Comparison of ENCODE assay signal across 8 mouse cellular contexts in the genomic region with DNA sequence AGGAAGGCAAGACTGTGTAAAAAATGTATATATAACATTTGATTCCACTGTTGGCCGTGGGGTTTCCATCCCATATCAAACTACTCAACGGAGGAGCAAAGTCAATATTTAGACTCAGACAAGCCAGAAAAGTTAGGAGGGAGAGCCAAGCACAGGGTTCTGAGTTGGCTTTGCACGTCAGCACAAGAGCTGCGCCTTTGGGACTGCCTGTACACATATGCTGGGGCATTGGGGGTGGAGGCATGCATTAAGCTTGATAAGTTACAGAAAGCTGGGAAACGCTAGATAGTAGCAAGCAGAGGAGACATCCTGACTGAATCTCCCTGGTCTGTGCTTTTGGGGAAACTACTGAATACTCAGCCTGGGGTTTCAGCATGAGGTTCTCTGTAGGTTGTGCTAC. TPM values are rescaled to one million over a fixed set of nuclear protein-coding genes. Genes with fewer than 3 reads are reported as not detected.
DNase-seq lines count a peak whose midpoint lies in the region; ATAC-seq and TF ChIP-seq lines count a peak whose summit lies in the region.

No protein-coding gene starts in this region.

- no peaks in the 10 kb centered on the region for H3K9me3 ChIP-seq in embryonic facial prominence, embryonic 12.5 days
- no peaks in the 10 kb centered on the region for H3K9me3 ChIP-seq in hindbrain, embryonic 14.5 days (ENCODE audit: control insufficient read depth, low read length)
- no peaks in the 10 kb centered on the region for H3K9me3 ChIP-seq in lung, postnatal 0 days (ENCODE audit: low read length)

- TF ChIP-seq EP300 in lung, postnatal 0 days (IDR thresholded peaks at IDR 0.05), result no peak

- DNase-seq in embryo, embryonic 11 days, result peak; percentile 30
- DNase-seq in embryo, embryonic 9.5 days (ENCODE audit: extremely low spot score), result no peak
- no peak for DNase-seq in hindbrain, embryonic 14.5 days (ENCODE audit: low spot score)
- peak; percentile 36 for DNase-seq in lung, postnatal 0 days (ENCODE audit: low spot score)
- no peak for DNase-seq in natural killer cell, adult 2 months (ENCODE audit: low spot score in 2 of 2)
- no peak for DNase-seq in retina, postnatal 1 day
- DNase-seq in spleen, postnatal 14 days (ENCODE audit: low spot score in 2 of 2), result no peak

- peak overlapping the region; percentile 78 for H3K4me3 ChIP-seq in embryonic facial prominence, embryonic 12.5 days
- H3K4me3 ChIP-seq in hindbrain, embryonic 14.5 days (replicated peaks; ENCODE audit: low read length), result peak overlapping the region; percentile 85
- H3K4me3 ChIP-seq in lung, postnatal 0 days (ENCODE audit: low read depth, low read length), result peak overlapping the region; percentile 78

- no peak for ATAC-seq in embryonic facial prominence, embryonic 12.5 days (ENCODE audit: insufficient number of reproducible peaks, insufficient read depth, low FRiP score, low TSS enrichment)
- ATAC-seq in hindbrain, embryonic 14.5 days (ENCODE audit: low FRiP score), result no peak
- ATAC-seq in lung, postnatal 0 days, result no peak

- peak overlapping the region; percentile 81 for H3K4me2 ChIP-seq in embryonic facial prominence, embryonic 12.5 days (replicated peaks)
- H3K4me2 ChIP-seq in hindbrain, embryonic 14.5 days (replicated peaks), result peak overlapping the region; percentile 93
- peak overlapping the region; percentile 96 for H3K4me2 ChIP-seq in lung, postnatal 0 days (replicated peaks; ENCODE audit: low read depth, low read length)

- no peak for TF ChIP-seq CTCF in lung, postnatal 0 days (IDR thresholded peaks at IDR 0.05)

- peak overlapping the region; percentile 96 for H3K9ac ChIP-seq in embryonic facial prominence, embryonic 12.5 days
- H3K9ac ChIP-seq in hindbrain, embryonic 14.5 days, result peak overlapping the region; percentile 97
- H3K9ac ChIP-seq in lung, postnatal 0 days (replicated peaks; ENCODE audit: low read depth), result peak overlapping the region; percentile 87

- H3K4me1 ChIP-seq in embryonic facial prominence, embryonic 12.5 days, result peaks cover 9% of the 10 kb centered on the region
- H3K4me1 ChIP-seq in hindbrain, embryonic 14.5 days (replicated peaks; ENCODE audit: control insufficient read depth, insufficient read depth, low read length), result peaks cover 20% of the 10 kb centered on the region
- H3K4me1 ChIP-seq in lung, postnatal 0 days (ENCODE audit: insufficient read depth, low read depth, low read length), result peaks cover 4% of the 10 kb centered on the region; the same call in 1 of the 2 replicates

- no peaks in the 10 kb centered on the region for H3K27me3 ChIP-seq in embryonic facial prominence, embryonic 12.5 days
- no peaks in the 10 kb centered on the region for H3K27me3 ChIP-seq in hindbrain, embryonic 14.5 days (ENCODE audit: control insufficient read depth, insufficient read depth, low read length)
- H3K27me3 ChIP-seq in lung, postnatal 0 days (replicated peaks; ENCODE audit: insufficient read depth, low read length), result no peaks in the 10 kb centered on the region

- WGBS in embryonic facial prominence, embryonic 12.5 days, result 21% methylated on average over 5 of the region's 5 CpGs
- 24% methylated on average over 5 of the region's 5 CpGs for whole genome bisulfite sequencing in hindbrain, embryonic 14.5 days
- WGBS in lung, postnatal 0 days, result 11% methylated on average over 5 of the region's 5 CpGs

- H3K36me3 ChIP-seq in embryonic facial prominence, embryonic 12.5 days, result peaks cover 21% of the 10 kb centered on the region
- peaks cover 6% of the 10 kb centered on the region; the same call in 1 of the 2 replicates for H3K36me3 ChIP-seq in hindbrain, embryonic 14.5 days (replicated peaks; ENCODE audit: control insufficient read depth, insufficient read depth)
- no peaks in the 10 kb centered on the region for H3K36me3 ChIP-seq in lung, postnatal 0 days (ENCODE audit: insufficient read depth, low read length)

- peak overlapping the region; percentile 99; the same call in 1 of the 2 replicates for H3K27ac ChIP-seq in embryonic facial prominence, embryonic 12.5 days
- H3K27ac ChIP-seq in hindbrain, embryonic 14.5 days, result no peak overlapping the region
- H3K27ac ChIP-seq in lung, postnatal 0 days (ENCODE audit: low read length), result peak overlapping the region; percentile 96; the same call in 1 of the 2 replicates

RNA-seq across cellular contexts. Expression of gene A930033H14Rik, which starts 1.1 kb away (rescaled TPM):
- polyA plus RNA-seq in embryonic facial prominence, embryonic 12.5 days (2016; fragmentation: Nextera tagmentation; extraction: Ambion mirVana), result 3.0 and 3.3 TPM in 2 replicates
- 0.89 and 2.0 TPM in 2 replicates for polyA plus RNA-seq in hindbrain, embryonic 14.5 days (2014; fragmentation: Nextera tagmentation; extraction: Ambion mirVana)
- polyA plus RNA-seq in lung, postnatal 0 days (2015; fragmentation: Nextera tagmentation; extraction: Ambion mirVana), result 0.90 and 1.00 TPM in 2 replicates

Comparison
In these comparisons a context has a peak if more than half of its experiments do, and no peak if none do; other contexts are left out.
1. DNase-seq: peak in embryo, embryonic 11 days (single experiment) and lung, postnatal 0 days (single experiment); none in embryo, embryonic 9.5 days (single experiment), hindbrain, embryonic 14.5 days (single experiment), natural killer cell, adult 2 months (0 of 2), retina, postnatal 1 day (single experiment) and spleen, postnatal 14 days (0 of 2).
2. Peak in every context shown above with its lines, with median percentiles within 50 percentile points of each other: H3K4me2 ChIP-seq, H3K4me3 ChIP-seq and H3K9ac ChIP-seq.